Mouse (Mus musculus) bone marrow macrophage, adult 2 months (primary cell): Measurements from ENCODE around the gene Klk4.

ENCODE experiments used
- CTCF ChIP-seq: IDR thresholded peaks from 2 replicates; pipeline ENCODE4 v1.5.1; 2012; ENCODE audit warnings: low read depth, mild to moderate bottlenecking, low read length, moderate library complexity
- POLR2A ChIP-seq: IDR thresholded peaks from 2 replicates; pipeline ENCODE4 v1.6.1; 2012; ENCODE audit warnings: mild to moderate bottlenecking, low read depth, low read length, borderline replicate concordance

DNA sequence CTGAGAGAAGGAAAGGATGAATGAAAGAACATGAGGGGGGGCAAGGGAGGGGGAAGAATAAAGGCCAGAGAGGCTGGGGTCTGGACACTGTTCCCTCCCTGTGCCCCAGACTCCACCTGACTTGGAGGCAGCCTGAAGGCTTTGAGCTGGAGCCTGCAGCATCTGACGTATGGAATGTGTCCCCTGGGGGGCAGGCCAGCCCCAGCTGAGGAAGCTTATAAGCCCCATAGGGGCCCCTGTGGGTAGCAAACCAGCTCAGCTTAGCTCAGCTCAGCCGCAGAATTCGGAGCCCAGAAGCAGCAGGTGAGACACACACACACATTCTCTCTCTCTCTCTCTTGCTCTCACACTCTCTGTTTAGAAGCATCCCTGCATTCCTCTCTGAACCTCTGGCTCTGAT, at the start of gene Klk4:
- TF ChIP-seq POLR2A (no peak), CTCF (no peak)
